Mouse (Mus musculus): ENCODE results near the gene Lbp. TPM values are rescaled to one million over a fixed set of nuclear protein-coding genes. Genes with fewer than 3 reads are reported as not detected.

The Lbp gene
- 4.2 and 4.6 TPM in 2 replicates for polyA plus RNA-seq (2016; fragmentation: Nextera tagmentation; extraction: Ambion mirVana)

GRCm38 (mm10) chr2:158305948-158306695 is at the start of gene Lbp:
Gene Lbp (plus strand): TSS chr2:158306493.
- H3K36me3 ChIP-seq = no peaks in the 10 kb centered on the region
- peaks cover 10% of the 10 kb centered on the region for H3K4me1 ChIP-seq
- peak within 1 kb of the TSS; percentile 20; the same call in 1 of the 2 replicates for H3K9ac ChIP-seq
- ATAC-seq (ENCODE audit: insufficient number of reproducible peaks, insufficient read depth, low FRiP score, low TSS enrichment) = peak; percentile 37; the same call in 1 of the 2 replicates
- H3K27ac ChIP-seq = peak within 1 kb of the TSS; percentile 72
- H3K27me3 ChIP-seq = no peaks in the 10 kb centered on the region
- H3K4me2 ChIP-seq (replicated peaks) = peak within 1 kb of the TSS; percentile 13; the same call in 1 of the 2 replicates
- no peaks in the 10 kb centered on the region for H3K9me3 ChIP-seq
- H3K4me3 ChIP-seq = no peak within 1 kb of the TSS
- WGBS = 37% methylated on average over 13 of the region's 13 CpGs

GRCm38 (mm10) chr2:158256894-158257293 is 49.4 kb upstream of the Lbp start:
- H3K4me1 ChIP-seq = peaks cover 24% of the 10 kb centered on the region
- 19% methylated on average over 5 of the region's 5 CpGs for WGBS
- H3K9ac ChIP-seq = no peak overlapping the region
- H3K36me3 ChIP-seq = no peaks in the 10 kb centered on the region
- H3K27ac ChIP-seq = 0 out of 2 replicates have a peak overlapping the region, but pooled peaks have one; percentile 36
- H3K4me2 ChIP-seq (replicated peaks) = no peak overlapping the region
- H3K4me3 ChIP-seq = no peak overlapping the region
- H3K27me3 ChIP-seq = no peaks in the 10 kb centered on the region
- ATAC-seq (ENCODE audit: insufficient number of reproducible peaks, insufficient read depth, low FRiP score, low TSS enrichment) = no peak
- no peaks in the 10 kb centered on the region for H3K9me3 ChIP-seq

GRCm38 (mm10) chr2:158258005-158258418 is 48.3 kb upstream of the Lbp start, which contains the start of gene Bpi:
Gene Bpi (plus strand): TSS chr2:158258094.
- Histone ChIP-seq H3K4me2 (replicated peaks) (no peak within 1 kb of the TSS; the same call in 1 of the 2 replicates), H3K4me1 (peaks cover 24% of the 10 kb centered on the region), H3K9ac (no peak within 1 kb of the TSS), H3K9me3 (no peaks in the 10 kb centered on the region), H3K36me3 (no peaks in the 10 kb centered on the region), H3K4me3 (no peak within 1 kb of the TSS), H3K27ac (0 out of 2 replicates have a peak within 1 kb of the TSS, but pooled peaks have one; percentile 36), H3K27me3 (no peaks in the 10 kb centered on the region)
- no peak for ATAC-seq (ENCODE audit: insufficient number of reproducible peaks, insufficient read depth, low FRiP score, low TSS enrichment)
- WGBS = 52% methylated on average over 18 of the region's 18 CpGs

DNA sequence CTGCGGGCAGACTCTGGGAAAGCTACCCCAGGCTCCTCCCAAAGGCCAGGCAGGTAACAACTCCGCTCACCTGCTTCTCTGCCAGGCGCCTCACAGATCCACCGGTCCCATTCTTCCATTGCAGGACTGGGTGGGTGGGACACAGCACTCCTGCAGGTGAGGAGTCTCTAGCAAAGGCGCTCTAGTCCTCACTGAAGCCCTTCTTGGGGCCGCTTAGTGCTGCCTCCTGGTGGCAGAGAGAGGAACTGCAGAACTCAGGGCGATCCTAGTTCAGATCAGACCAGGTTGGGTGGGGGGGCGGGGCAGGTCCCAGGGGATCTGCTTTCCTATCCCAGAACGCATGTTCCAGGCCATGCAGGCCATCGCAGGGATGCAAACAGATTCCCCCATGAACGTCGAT is 47.5 kb upstream of the Lbp start:
- Histone ChIP-seq H3K27me3 (no peaks in the 10 kb centered on the region), H3K4me3 (no peak overlapping the region), H3K9me3 (no peaks in the 10 kb centered on the region), H3K27ac (no peak overlapping the region), H3K36me3 (no peaks in the 10 kb centered on the region), H3K4me2 (replicated peaks) (no peak overlapping the region), H3K9ac (no peak overlapping the region), H3K4me1 (peaks cover 24% of the 10 kb centered on the region)
- 10% methylated on average over 12 of the region's 12 CpGs for WGBS
- ATAC-seq (ENCODE audit: insufficient number of reproducible peaks, insufficient read depth, low FRiP score, low TSS enrichment) = no peak

GRCm38 (mm10) chr2:158259498-158259897 is 46.8 kb upstream of the Lbp start:
- Histone ChIP-seq H3K4me2 (replicated peaks) (no peak overlapping the region), H3K9ac (no peak overlapping the region), H3K9me3 (no peaks in the 10 kb centered on the region), H3K27me3 (no peaks in the 10 kb centered on the region), H3K36me3 (no peaks in the 10 kb centered on the region), H3K4me1 (peaks cover 24% of the 10 kb centered on the region), H3K27ac (no peak overlapping the region), H3K4me3 (no peak overlapping the region)
- 81% methylated on average over 8 of the region's 8 CpGs for WGBS
- ATAC-seq (ENCODE audit: insufficient number of reproducible peaks, insufficient read depth, low FRiP score, low TSS enrichment) = no peak

- 86% methylated on average over 3 of the region's 3 CpGs for WGBS
- Histone ChIP-seq H3K4me1 (no peaks in the 10 kb centered on the region), H3K4me3 (no peak overlapping the region), H3K4me2 (replicated peaks) (no peak overlapping the region), H3K36me3 (no peaks in the 10 kb centered on the region), H3K9me3 (no peaks in the 10 kb centered on the region), H3K27me3 (no peaks in the 10 kb centered on the region), H3K9ac (no peak overlapping the region), H3K27ac (no peak overlapping the region)
- no peak for ATAC-seq (ENCODE audit: insufficient number of reproducible peaks, insufficient read depth, low FRiP score, low TSS enrichment)
Measured at GRCm38 (mm10) chr2:158264877-158265276, 41.4 kb upstream of the Lbp start.

DNA sequence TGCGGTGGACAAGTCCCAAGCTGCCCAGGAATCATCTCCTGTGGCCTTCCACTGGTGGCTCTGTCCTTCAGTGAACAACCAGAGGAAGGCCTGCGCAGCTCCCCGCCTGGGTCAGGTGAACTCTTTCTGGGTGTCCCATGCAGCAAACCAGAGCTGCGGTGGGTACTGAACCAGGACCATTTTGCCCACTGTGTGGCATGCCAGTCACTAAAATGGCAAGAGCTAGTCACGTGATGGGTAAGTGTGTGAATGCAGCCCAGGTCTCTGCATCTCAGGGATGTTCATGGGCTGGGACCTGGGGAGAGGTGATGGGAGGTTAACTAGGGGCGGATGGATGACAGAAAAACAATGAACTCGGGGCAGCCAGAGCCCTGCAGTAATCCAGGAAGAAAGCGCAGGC is 36.3 kb upstream of the Lbp start:
- Histone ChIP-seq H3K9ac (no peak overlapping the region), H3K4me1 (no peaks in the 10 kb centered on the region), H3K4me2 (replicated peaks) (no peak overlapping the region), H3K27me3 (no peaks in the 10 kb centered on the region), H3K4me3 (no peak overlapping the region), H3K27ac (no peak overlapping the region), H3K36me3 (no peaks in the 10 kb centered on the region), H3K9me3 (no peaks in the 10 kb centered on the region)
- 73% methylated on average over 8 of the region's 8 CpGs for WGBS
- ATAC-seq (ENCODE audit: insufficient number of reproducible peaks, insufficient read depth, low FRiP score, low TSS enrichment) = no peak

DNA sequence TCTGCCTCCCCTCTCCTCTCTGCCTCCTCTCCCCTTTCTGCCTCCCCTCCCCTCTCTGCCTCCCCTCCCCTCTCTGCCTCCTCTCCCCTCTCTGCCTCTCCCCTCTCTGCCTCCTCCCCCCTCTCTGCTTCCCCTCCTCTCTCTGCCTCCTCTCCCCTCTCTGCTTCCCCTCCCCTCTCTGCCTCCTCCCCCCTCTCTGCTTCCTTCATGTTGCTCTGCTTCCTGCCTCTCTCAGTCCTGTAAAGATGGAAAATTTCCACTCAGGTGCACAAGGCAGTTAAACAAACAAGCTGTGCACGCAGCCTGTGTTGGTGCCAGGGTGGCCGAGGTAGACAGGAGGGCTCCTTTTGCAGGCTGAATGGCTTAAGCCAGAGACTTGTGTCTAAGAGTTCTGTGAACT is 32.6 kb upstream of the Lbp start:
- no peak for ATAC-seq (ENCODE audit: insufficient number of reproducible peaks, insufficient read depth, low FRiP score, low TSS enrichment)
- Histone ChIP-seq H3K9me3 (no peaks in the 10 kb centered on the region), H3K4me1 (no peaks in the 10 kb centered on the region), H3K4me2 (replicated peaks) (no peak overlapping the region), H3K36me3 (no peaks in the 10 kb centered on the region), H3K27me3 (no peaks in the 10 kb centered on the region), H3K27ac (peak overlapping the region; percentile 57; the same call in 1 of the 2 replicates), H3K4me3 (no peak overlapping the region), H3K9ac (no peak overlapping the region)
- WGBS = 15% methylated on average over 2 of the region's 2 CpGs

- Histone ChIP-seq H3K27me3 (no peaks in the 10 kb centered on the region), H3K4me3 (no peak overlapping the region), H3K4me1 (no peaks in the 10 kb centered on the region), H3K4me2 (replicated peaks) (no peak overlapping the region), H3K9me3 (no peaks in the 10 kb centered on the region), H3K9ac (no peak overlapping the region), H3K27ac (no peak overlapping the region), H3K36me3 (no peaks in the 10 kb centered on the region)
- no peak for ATAC-seq (ENCODE audit: insufficient number of reproducible peaks, insufficient read depth, low FRiP score, low TSS enrichment)
- WGBS = 86% methylated on average over 3 of the region's 3 CpGs
Measured at GRCm38 (mm10) chr2:158275349-158275748, 30.9 kb upstream of the Lbp start.

GRCm38 (mm10) chr2:158275811-158276210 is 30.5 kb upstream of the Lbp start:
- H3K4me1 ChIP-seq = no peaks in the 10 kb centered on the region
- H3K36me3 ChIP-seq = no peaks in the 10 kb centered on the region
- no peak for ATAC-seq (ENCODE audit: insufficient number of reproducible peaks, insufficient read depth, low FRiP score, low TSS enrichment)
- WGBS = 44% methylated on average over 4 of the region's 4 CpGs
- H3K27me3 ChIP-seq = no peaks in the 10 kb centered on the region
- H3K4me2 ChIP-seq (replicated peaks) = no peak overlapping the region
- no peak overlapping the region for H3K9ac ChIP-seq
- H3K9me3 ChIP-seq = no peaks in the 10 kb centered on the region
- no peak overlapping the region for H3K4me3 ChIP-seq
- H3K27ac ChIP-seq = no peak overlapping the region

- Histone ChIP-seq H3K9me3 (no peaks in the 10 kb centered on the region), H3K36me3 (no peaks in the 10 kb centered on the region), H3K4me3 (no peak overlapping the region), H3K27me3 (no peaks in the 10 kb centered on the region), H3K4me2 (replicated peaks) (no peak overlapping the region), H3K4me1 (0 out of 2 replicates have a peak, but pooled peaks cover 1% of the 10 kb centered on the region), H3K9ac (no peak overlapping the region), H3K27ac (no peak overlapping the region)
- no peak for ATAC-seq (ENCODE audit: insufficient number of reproducible peaks, insufficient read depth, low FRiP score, low TSS enrichment)
- WGBS = 62% methylated on average over 6 of the region's 6 CpGs
Measured at GRCm38 (mm10) chr2:158276451-158276850, 29.8 kb upstream of the Lbp start.

DNA sequence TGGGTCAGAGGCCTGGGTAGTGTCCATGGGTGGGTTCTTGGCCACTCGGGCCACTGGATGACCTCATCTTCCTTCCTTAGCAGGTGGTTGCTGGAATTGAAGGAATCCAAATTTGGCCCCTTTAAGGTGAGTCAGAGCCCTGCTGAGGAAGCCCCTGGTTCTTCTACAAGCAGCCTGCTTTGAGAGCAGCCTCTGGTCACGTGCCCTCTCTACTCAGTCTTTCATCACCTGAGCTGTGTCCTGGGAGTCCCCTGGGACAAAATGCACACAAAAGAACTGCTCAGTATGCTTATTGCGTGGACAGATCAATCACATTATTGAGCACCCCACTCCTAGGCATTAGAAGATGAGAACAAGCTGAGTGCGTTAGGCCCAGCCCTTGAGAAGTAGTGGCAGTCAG is 29.4 kb upstream of the Lbp start:
- ATAC-seq (ENCODE audit: insufficient number of reproducible peaks, insufficient read depth, low FRiP score, low TSS enrichment) = no peak
- no peaks in the 10 kb centered on the region for H3K9me3 ChIP-seq
- H3K27ac ChIP-seq = no peak overlapping the region
- no peak overlapping the region for H3K9ac ChIP-seq
- WGBS = 77% methylated on average over 4 of the region's 4 CpGs
- H3K4me3 ChIP-seq = no peak overlapping the region
- no peaks in the 10 kb centered on the region for H3K36me3 ChIP-seq
- H3K4me1 ChIP-seq = peaks cover 6% of the 10 kb centered on the region; the same call in 1 of the 2 replicates
- H3K4me2 ChIP-seq (replicated peaks) = no peak overlapping the region
- H3K27me3 ChIP-seq = no peaks in the 10 kb centered on the region

Measured in embryonic facial prominence, embryonic 12.5 days (tissue).